In genomic region chr5:90612751-90613150, GRCm38 (mm10) we compare ENCODE assay signal across 20 mouse cellular contexts. TPM values are rescaled to one million over a fixed set of nuclear protein-coding genes. Genes with fewer than 3 reads are reported as not detected.
"Had no signal": no experiment of that assay in that cellular context is flagged by ENCODE, and none has a peak within 500 bp of the region (broad histone marks: within the 10 kb centered on the region; RNA-seq: fewer than 3 reads in every experiment).

No protein-coding gene starts in this region.

RNA-seq across cellular contexts. Expression of gene Rassf6, which starts 27.7 kb away (rescaled TPM):
- total RNA-seq: gastrocnemius, adult 18-20 months; gastrocnemius, adult 8-10 months; gastrocnemius, postnatal 14 days; gastrocnemius, postnatal 36 days; heart, adult 2 months; heart, postnatal 14 days; heart, postnatal 36 days had no signal

RNA-seq across cellular contexts. Expression of gene 5830473C10Rik, which starts 51.8 kb away (rescaled TPM):
- total RNA-seq: gastrocnemius, adult 18-20 months; gastrocnemius, adult 8-10 months; gastrocnemius, postnatal 14 days; gastrocnemius, postnatal 36 days; heart, adult 2 months; heart, postnatal 14 days; heart, postnatal 36 days; hematopoietic stem cell, adult 5-6 weeks; hindbrain, postnatal 0 days; layer of hippocampus, adult 2 months; layer of hippocampus, postnatal 25 days had no signal
- polyA plus RNA-seq: heart, adult 2 months; heart, embryonic 11.5 days; heart, embryonic 13.5 days; heart, embryonic 15.5 days; heart, postnatal 0 days; hindbrain, embryonic 11.5 days; hindbrain, embryonic 13.5 days; hindbrain, embryonic 15.5 days; limb, embryonic 10.5 days; limb, embryonic 12.5 days had no signal
